Mouse (Mus musculus): ENCODE measurements around the gene Tmem189.
"Not testable (repeated sequence)": the region's sequence is repeated elsewhere in the genome, so short reads cannot be mapped to it uniquely, and the experiment has no call there.

Tmem189 gene

DNA sequence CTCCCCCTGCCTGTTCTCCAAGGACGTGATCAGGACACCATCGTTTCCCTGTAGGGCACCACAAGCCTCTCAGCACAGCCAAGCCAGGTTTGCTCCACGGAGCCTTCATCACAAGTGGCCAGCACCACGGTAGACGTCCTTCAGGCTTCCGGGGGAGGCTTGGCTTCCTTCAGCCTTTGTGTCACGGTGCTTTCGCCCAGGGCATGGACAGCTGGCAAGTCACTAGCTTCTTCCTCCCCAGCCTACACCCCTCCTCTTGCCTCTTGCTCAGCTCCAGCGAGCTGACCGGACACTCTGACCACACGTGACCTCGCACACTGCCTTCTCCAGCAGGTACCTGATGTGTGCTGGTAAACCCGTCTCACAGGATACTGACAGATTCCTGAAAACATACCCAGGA is 67.3 kb downstream of the Tmem189 start:
- no peak for DNase-seq (ENCODE audit: low spot score in 2 of 2)

GRCm38 (mm10) chr2:167621255-167622087 is 68.2 kb downstream of the Tmem189 start:
- DNase-seq (ENCODE audit: low spot score in 2 of 2) = no peak

DNA sequence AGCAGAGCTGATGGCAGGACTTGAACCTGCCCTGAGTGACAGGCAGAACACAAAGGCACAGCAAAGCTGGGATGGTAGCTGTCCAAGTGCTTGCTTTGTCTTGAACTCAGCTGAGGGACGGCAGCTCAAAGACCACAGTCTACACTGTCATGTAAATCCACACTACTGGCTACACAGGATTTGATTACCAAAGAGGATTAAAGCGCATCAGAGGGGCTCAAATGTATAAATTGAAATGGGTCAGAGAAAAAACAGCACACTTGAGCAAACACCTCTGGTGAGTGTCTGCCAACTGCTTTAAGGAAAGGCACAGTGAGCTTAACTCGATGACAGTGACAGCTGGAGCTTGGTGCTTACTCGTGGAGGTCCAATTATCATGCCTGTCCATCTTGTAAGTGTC is 72.2 kb downstream of the Tmem189 start:
- no peak for DNase-seq (ENCODE audit: low spot score in 2 of 2)

- DNase-seq (ENCODE audit: low spot score in 2 of 2) = no peak
Observed at GRCm38 (mm10) chr2:167617034-167617433, 72.6 kb downstream of the Tmem189 start.

DNA sequence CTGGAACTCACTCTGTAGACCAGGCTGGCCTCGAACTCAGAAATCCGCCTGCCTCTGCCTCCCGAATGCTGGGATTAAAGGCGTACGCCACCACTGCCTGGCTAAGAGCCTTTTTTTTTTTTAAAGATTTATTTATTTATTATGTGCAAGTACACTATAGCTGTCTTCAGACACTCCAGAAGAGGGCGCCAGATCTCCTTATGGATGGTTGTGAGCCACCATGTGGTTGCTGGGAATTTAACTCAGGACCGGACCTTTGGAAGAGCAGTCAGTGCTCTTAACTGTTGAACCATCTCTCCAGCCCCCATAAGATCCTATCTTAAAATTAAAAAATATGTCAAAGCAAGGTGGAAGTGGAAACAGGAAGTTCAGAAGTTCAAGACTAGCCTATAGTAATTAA is 76.3 kb downstream of the Tmem189 start:
- not testable (repeated sequence) for DNase-seq (ENCODE audit: low spot score in 2 of 2)

DNA sequence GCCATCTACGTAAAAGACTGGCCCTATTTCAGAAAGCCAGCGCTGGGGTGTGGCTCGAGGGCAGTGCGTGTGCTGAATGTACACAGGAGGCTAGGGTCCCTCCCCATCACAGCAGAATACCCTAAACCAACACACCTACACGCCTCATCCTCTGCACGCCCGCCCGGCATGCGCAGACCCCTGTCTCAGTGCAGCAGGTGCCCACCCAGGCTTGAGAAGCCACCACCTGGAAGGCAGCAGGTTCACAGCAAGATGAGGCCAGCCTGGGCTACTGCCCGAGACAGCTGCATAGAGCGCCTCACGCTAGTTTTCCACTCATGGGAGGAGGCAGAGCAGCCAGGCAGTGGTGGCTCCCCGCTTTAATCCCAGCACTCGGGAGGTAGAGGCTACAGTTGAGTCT is 77.5 kb downstream of the Tmem189 start:
- no peak for DNase-seq (ENCODE audit: low spot score in 2 of 2)

GRCm38 (mm10) chr2:167611287-167611686 is 78.3 kb downstream of the Tmem189 start:
- DNase-seq (ENCODE audit: low spot score in 2 of 2) = no peak

DNA sequence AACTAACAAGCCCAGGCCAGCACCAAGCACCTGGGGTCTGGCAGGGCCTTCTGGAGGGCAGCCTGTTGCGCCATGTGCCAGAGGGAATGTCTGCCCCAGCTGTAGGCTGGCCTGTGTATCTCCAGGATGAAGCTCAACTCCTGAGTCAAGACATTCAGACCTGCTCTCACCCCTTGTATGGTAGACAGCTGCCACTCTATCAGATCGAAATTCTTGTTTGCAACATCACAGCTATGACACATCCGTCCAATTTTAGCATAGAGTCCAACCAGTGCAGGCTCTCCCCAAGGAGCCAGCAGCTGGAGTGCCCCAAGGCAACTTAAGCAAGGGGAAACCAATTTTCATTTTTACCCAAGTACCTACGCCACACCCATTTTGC is 82.9 kb downstream of the Tmem189 start:
- no peak for DNase-seq (ENCODE audit: low spot score in 2 of 2)

DNA sequence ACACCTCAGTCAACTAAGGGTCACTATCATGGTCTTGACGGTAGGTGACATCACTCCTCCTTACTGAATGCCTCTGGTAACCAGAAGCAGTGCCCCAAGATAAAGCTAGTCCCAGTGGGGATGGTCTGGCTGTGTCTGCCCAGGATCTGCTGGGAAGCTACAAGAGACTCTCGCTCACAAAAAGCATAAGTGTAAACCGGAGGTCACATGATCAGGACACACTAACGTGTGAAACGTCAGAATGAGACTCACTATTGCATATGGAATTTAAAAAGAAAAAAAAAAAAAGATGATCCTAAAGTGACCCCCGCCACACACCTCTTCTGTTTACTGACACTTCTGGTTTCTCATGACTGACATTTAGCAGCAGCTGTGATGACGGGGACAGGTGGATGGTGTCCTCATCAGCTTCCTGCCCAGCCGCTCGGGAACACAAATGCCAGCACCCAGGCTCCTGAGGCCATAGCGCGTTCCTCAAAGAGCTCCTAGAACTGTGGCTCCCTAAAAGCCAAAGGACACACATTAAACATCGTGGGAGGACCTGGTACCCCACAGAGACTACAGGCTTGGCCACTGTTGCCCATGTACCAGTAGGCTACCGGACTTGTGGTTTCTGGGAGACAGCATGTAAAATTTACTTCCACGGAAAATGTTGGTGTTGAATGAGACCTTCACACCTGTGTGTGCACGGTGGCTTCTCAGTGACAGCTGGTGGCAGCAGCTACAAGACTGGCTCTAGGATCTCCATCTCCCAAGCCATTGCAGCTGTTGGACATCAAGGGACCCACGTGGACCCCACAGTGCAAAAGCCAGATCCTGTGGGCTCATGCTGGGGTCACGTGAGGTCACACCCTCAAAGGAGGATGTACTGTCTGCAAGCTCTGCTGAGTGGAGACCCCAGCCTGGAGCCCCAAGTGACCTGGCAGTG is 83.5 kb downstream of the Tmem189 start:
- DNase-seq (ENCODE audit: low spot score in 2 of 2) = no peak

- DNase-seq (ENCODE audit: low spot score in 2 of 2) = peak; percentile 79 to 89
Observed at GRCm38 (mm10) chr2:167605178-167605794, 84.3 kb downstream of the Tmem189 start.

DNA sequence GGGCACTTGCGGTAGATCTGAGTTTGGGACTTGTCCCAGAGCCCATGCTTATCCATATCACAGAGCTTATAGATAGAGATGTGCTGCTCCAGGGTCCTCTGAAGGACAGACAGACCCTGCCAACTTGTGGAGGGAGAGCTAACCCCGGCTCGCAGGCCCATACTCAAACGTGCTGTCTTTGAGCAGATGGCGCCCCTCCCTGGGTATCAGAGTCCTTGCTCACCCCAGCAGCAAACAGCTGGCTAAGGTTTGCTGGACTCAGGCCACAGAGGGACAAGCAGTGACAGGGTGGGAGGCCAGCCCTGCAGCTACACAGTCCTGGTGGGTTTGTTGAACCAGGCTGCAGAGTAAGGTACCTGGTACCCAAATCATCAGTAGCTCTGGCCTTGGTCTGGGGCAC is 86.6 kb downstream of the Tmem189 start:
- no peak for DNase-seq (ENCODE audit: low spot score in 2 of 2)

GRCm38 (mm10) chr2:167602364-167602763 is 87.3 kb downstream of the Tmem189 start:
- DNase-seq (ENCODE audit: low spot score in 2 of 2) = no peak

DNA sequence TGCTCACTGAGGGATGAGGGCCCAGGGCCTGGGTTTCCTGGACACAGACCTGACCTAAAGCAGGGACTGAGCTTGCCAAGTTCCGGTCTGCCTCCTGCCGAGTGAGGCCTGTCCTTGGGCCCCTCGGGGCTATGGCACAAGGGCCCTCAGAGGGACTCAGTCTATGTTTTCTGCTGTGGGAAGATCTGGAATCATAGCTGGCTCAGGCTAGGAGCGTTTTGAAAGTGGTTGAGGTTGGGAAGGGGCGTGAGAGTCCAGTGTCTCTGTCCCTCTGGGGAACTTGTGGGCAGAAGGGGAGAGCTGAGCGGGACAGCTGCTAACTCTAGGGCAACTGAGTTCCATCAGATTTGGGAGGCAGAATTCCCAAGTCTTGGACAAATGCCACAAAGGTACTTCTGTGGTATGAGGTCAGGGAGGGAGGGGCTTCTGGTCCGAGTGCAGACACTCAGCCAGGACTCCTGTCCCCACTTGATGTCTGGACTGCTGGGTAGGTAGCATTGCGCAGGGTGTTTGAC is 89.1 kb downstream of the Tmem189 start:
- no peak for DNase-seq (ENCODE audit: low spot score in 2 of 2)

GRCm38 (mm10) chr2:167599917-167600316 is 89.7 kb downstream of the Tmem189 start:
- DNase-seq (ENCODE audit: low spot score in 2 of 2) = no peak

GRCm38 (mm10) chr2:167599195-167599594 is 90.4 kb downstream of the Tmem189 start:
- no peak for DNase-seq (ENCODE audit: low spot score in 2 of 2)

GRCm38 (mm10) chr2:167597492-167598186 is 92.0 kb downstream of the Tmem189 start:
- DNase-seq (ENCODE audit: low spot score in 2 of 2) = peak; percentile 49 to 66

- DNase-seq (ENCODE audit: low spot score in 2 of 2) = no peak
Observed at GRCm38 (mm10) chr2:167596726-167597491, 92.7 kb downstream of the Tmem189 start.

GRCm38 (mm10) chr2:167596262-167596661 is 93.4 kb downstream of the Tmem189 start:
- no peak for DNase-seq (ENCODE audit: low spot score in 2 of 2)

GRCm38 (mm10) chr2:167595761-167596171 is 93.9 kb downstream of the Tmem189 start:
- peak; percentile 78 to 80 for DNase-seq (ENCODE audit: low spot score in 2 of 2)

DNA sequence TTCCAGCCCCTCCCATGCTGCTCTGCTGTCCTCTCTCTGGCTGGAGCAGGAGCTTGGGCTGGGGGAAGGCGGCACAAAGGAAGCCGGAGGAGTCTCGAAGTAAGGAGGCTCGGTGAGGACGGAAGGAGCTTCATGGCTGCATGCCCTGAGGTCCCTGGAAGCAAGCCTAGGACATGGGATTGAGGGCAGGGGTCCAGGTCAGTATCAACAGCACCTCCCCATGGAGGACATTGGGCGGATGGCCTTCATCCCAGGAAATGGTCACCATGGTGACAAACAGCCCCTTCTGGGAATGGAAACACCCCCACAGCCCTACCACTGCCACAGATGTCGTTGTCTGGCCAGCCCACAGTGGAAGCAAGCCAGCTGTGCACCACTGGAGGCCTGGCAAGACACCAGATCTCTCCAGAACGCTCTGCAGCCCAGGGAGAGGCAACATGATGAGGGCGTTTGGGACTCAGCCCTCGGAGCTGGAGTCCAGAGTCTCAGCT is 95.1 kb downstream of the Tmem189 start:
- DNase-seq (ENCODE audit: low spot score in 2 of 2) = peak; percentile 96 to 97

Measured in heart, adult 9 months (tissue).